Mouse (Mus musculus): ENCODE results near the gene Nemp1. TPM values are rescaled to one million over a fixed set of nuclear protein-coding genes. Genes with fewer than 3 reads are reported as not detected.

Nemp1 gene
- polyA plus RNA-seq, 1 experiment from 2014 or later = 3.0 TPM

DNA sequence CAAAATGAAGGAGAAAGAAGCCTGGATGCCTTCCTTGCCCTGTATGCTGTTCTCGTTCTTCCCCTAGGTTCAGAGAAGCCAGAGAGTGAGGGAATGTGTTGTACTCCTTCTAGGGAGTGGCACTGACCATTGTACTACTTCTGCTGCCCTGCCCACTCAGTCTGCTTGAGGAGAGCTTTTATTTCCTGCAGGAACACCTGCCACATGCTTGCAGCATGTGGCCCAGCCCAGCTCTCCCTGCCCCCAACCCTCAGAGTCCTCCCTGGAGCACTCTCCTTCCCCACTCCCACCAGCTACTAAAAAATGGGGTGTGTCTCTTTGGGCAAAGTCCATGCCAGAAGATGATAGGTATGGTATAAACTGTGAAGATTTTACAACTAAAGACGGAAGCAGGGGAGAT, 37.6 kb downstream of the Nemp1 start:
- H3K27me3 ChIP-seq (ENCODE audit: control insufficient read depth, insufficient read depth, low read length) = no peaks in the 10 kb centered on the region
- H3K4me1 ChIP-seq (ENCODE audit: control insufficient read depth, insufficient read depth, low read length) = no peaks in the 10 kb centered on the region
- 79% methylated on average over 2 of the region's 2 CpGs for WGBS
- H3K4me3 ChIP-seq (ENCODE audit: low read depth, low read length) = no peak overlapping the region
- no peaks in the 10 kb centered on the region for H3K9me3 ChIP-seq (ENCODE audit: control insufficient read depth, low read length)
- H3K27ac ChIP-seq (ENCODE audit: low read depth, low read length) = no peak overlapping the region
- no peak for ATAC-seq (ENCODE audit: low read depth)
- H3K36me3 ChIP-seq (ENCODE audit: control insufficient read depth, insufficient read depth, low read length) = no peaks in the 10 kb centered on the region
- H3K9ac ChIP-seq (replicated peaks; ENCODE audit: low read depth, low read length) = no peak overlapping the region
- H3K4me2 ChIP-seq (ENCODE audit: low read depth, low read length) = no peak overlapping the region

DNA sequence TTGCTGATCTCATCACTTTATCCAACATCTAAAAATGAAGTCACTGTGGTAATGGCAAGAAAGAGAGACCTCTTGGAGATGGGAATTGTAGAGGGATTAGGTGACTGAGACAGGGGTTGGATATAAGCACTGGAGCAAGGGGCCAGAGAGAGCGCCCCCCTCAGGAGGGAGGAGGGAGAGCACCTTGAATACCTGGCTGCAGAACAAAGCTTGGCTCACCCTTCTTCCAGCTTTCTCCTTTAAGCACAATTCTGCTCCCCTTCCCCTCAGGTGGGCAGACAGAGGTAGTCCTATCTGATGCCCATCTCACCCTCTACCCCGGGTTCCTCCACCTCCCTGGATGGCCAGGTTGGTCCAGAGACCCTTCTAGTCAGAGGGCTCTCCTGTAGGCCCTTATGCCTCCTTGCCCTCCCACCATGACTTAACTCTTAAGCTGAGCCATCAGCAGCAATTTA, 38.1 kb downstream of the Nemp1 start, which contains the start of gene Myo1a:
TSS of gene Myo1a (plus strand) at position 405 of the 455 bp plus-strand sequence.
- no peak within 1 kb of the TSS for H3K9ac ChIP-seq (replicated peaks; ENCODE audit: low read depth, low read length)
- WGBS = 89% methylated on average over 2 of the region's 2 CpGs

DNA sequence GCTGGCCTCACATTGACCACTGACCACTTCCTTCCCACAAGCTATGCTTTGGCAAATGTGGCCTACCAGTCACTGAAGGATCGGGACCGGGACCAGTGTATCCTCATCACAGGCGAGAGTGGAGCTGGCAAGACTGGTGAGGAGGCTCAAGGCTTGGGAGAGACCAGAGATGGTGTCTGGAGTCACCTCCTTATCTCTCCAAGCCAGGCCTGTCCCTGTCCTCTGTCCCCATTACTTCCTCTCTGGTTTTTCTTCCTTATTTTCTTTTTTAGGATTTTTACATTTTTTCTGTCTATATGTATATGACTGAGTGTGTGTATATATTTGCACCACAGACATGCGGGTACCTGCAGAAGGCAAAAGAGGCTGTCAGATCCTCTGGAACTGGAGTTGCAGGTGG, 39.1 kb downstream of the Nemp1 start:
- no peak overlapping the region for H3K4me3 ChIP-seq (ENCODE audit: low read depth, low read length)
- no peaks in the 10 kb centered on the region for H3K9me3 ChIP-seq (ENCODE audit: control insufficient read depth, low read length)
- no peak overlapping the region for H3K27ac ChIP-seq (ENCODE audit: low read depth, low read length)
- WGBS = 91% methylated on average over 4 of the region's 4 CpGs
- no peaks in the 10 kb centered on the region for H3K36me3 ChIP-seq (ENCODE audit: control insufficient read depth, insufficient read depth, low read length)
- ATAC-seq (ENCODE audit: low read depth) = no peak
- no peak overlapping the region for H3K4me2 ChIP-seq (ENCODE audit: low read depth, low read length)
- no peaks in the 10 kb centered on the region for H3K4me1 ChIP-seq (ENCODE audit: control insufficient read depth, insufficient read depth, low read length)
- no peak overlapping the region for H3K9ac ChIP-seq (replicated peaks; ENCODE audit: low read depth, low read length)
- H3K27me3 ChIP-seq (ENCODE audit: control insufficient read depth, insufficient read depth, low read length) = no peaks in the 10 kb centered on the region

More for the DNA sequence above, 38.1 kb downstream of the Nemp1 start, which contains the start of gene Myo1a:
- Histone ChIP-seq H3K27me3 (ENCODE audit: control insufficient read depth, insufficient read depth, low read length) (no peaks in the 10 kb centered on the region), H3K4me1 (ENCODE audit: control insufficient read depth, insufficient read depth, low read length) (no peaks in the 10 kb centered on the region), H3K4me3 (ENCODE audit: low read depth, low read length) (no peak within 1 kb of the TSS), H3K27ac (ENCODE audit: low read depth, low read length) (no peak within 1 kb of the TSS), H3K36me3 (ENCODE audit: control insufficient read depth, insufficient read depth, low read length) (no peaks in the 10 kb centered on the region), H3K9me3 (ENCODE audit: control insufficient read depth, low read length) (no peaks in the 10 kb centered on the region), H3K4me2 (ENCODE audit: low read depth, low read length) (no peak within 1 kb of the TSS)
- no peak for ATAC-seq (ENCODE audit: low read depth)

DNA sequence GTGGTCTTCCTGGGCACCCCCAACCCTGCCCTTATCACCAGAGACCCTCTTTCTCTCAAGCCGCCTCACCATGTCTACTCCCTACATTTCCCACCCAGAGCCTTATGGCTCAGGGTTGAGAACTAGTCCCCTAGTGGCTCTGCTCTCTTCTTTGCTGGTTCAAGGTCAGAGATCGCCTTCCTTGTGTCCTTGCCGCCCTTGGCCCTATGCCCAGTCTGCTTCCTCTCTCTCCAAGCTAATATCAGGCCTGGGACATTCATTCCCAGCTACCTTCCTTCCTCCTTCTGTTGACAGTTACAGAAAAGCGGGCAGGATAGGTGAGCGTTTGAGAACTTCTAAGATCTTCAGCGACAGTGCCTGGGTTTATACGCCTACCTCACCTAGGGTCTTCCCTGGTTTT, 41.0 kb downstream of the Nemp1 start:
- H3K9ac ChIP-seq (replicated peaks; ENCODE audit: low read depth, low read length) = no peak overlapping the region
- no peak overlapping the region for H3K4me2 ChIP-seq (ENCODE audit: low read depth, low read length)
- no peaks in the 10 kb centered on the region for H3K4me1 ChIP-seq (ENCODE audit: control insufficient read depth, insufficient read depth, low read length)
- no peak overlapping the region for H3K27ac ChIP-seq (ENCODE audit: low read depth, low read length)
- H3K27me3 ChIP-seq (ENCODE audit: control insufficient read depth, insufficient read depth, low read length) = no peaks in the 10 kb centered on the region
- H3K36me3 ChIP-seq (ENCODE audit: control insufficient read depth, insufficient read depth, low read length) = no peaks in the 10 kb centered on the region
- 85% methylated on average over 7 of the region's 7 CpGs for WGBS
- H3K4me3 ChIP-seq (ENCODE audit: low read depth, low read length) = no peak overlapping the region
- no peak for ATAC-seq (ENCODE audit: low read depth)
- no peaks in the 10 kb centered on the region for H3K9me3 ChIP-seq (ENCODE audit: control insufficient read depth, low read length)

DNA sequence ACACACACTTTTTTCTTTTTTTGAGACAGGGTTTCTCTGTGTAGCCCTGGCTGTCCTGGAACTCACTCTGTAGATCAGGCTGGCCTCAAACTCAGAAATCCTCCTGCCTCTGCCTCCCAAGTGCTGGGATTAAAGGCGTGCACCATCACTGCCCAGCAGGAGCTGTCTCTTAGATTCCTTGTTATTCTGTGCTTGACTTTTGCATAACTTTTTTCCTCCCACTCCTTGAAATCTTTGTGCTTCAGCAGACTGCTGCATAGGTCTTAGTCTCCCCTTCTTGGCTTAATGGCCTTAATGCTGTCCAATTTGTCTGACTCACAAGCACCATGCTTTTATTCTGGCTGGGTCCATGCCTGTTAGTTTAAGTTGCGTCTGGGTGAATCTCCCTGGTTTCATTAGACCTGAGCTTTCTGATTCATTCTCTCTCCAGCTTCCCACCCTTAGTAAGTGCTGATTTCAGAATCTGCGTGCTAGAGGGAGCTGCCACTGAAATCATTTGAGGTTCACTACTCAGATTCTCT, 42.2 kb downstream of the Nemp1 start:
- H3K4me2 ChIP-seq (ENCODE audit: low read depth, low read length) = no peak overlapping the region
- H3K36me3 ChIP-seq (ENCODE audit: control insufficient read depth, insufficient read depth, low read length) = no peaks in the 10 kb centered on the region
- H3K4me3 ChIP-seq (ENCODE audit: low read depth, low read length) = no peak overlapping the region
- no peaks in the 10 kb centered on the region for H3K9me3 ChIP-seq (ENCODE audit: control insufficient read depth, low read length)
- no peaks in the 10 kb centered on the region for H3K4me1 ChIP-seq (ENCODE audit: control insufficient read depth, insufficient read depth, low read length)
- H3K27ac ChIP-seq (ENCODE audit: low read depth, low read length) = no peak overlapping the region
- no peak overlapping the region for H3K9ac ChIP-seq (replicated peaks; ENCODE audit: low read depth, low read length)
- H3K27me3 ChIP-seq (ENCODE audit: control insufficient read depth, insufficient read depth, low read length) = no peaks in the 10 kb centered on the region
- WGBS = 89% methylated on average over 3 of the region's 3 CpGs
- ATAC-seq (ENCODE audit: low read depth) = no peak

DNA sequence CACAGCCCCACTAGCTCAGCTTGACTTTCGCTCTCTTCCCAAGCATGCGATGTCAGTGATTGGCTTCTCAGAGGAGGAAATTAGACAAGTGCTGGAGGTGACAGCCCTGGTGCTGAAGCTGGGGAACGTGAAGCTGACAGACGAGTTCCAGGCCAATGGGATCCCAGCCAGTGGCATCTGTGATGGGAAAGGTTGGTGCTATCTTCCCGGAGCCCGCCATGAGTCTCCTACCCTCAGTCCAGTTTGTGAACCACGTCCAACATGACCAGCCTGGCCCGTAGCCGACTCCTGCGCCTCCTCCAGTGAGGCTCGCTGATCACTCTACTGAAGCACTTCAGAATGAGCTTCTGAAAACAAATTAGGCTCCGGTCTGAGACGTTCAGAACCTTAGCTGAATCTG, 43.6 kb downstream of the Nemp1 start:
- ATAC-seq (ENCODE audit: low read depth) = no peak
- Histone ChIP-seq H3K4me3 (ENCODE audit: low read depth, low read length) (no peak overlapping the region), H3K27ac (ENCODE audit: low read depth, low read length) (no peak overlapping the region), H3K9ac (replicated peaks; ENCODE audit: low read depth, low read length) (no peak overlapping the region), H3K36me3 (ENCODE audit: control insufficient read depth, insufficient read depth, low read length) (no peaks in the 10 kb centered on the region), H3K4me2 (ENCODE audit: low read depth, low read length) (no peak overlapping the region), H3K27me3 (ENCODE audit: control insufficient read depth, insufficient read depth, low read length) (no peaks in the 10 kb centered on the region), H3K4me1 (ENCODE audit: control insufficient read depth, insufficient read depth, low read length) (no peaks in the 10 kb centered on the region), H3K9me3 (ENCODE audit: control insufficient read depth, low read length) (no peaks in the 10 kb centered on the region)
- WGBS = 88% methylated on average over 13 of the region's 13 CpGs

DNA sequence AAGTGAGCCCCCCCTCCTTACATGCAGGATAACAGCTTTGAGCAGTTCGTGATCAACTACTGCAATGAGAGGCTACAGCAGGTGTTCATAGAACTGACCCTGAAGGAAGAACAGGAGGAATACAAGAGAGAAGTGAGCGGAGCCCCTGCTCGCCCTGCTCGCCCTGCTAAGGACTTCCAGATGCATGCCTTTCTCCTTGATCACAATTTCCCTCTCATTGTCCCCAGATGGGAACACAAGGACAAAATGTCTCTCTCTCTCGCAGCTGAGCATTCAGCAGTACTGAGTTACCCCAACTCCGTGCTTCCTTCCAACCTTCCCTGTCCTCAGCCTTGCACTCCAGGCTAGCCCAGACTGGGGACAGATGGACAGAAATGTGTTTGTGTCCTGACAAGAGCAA, 46.0 kb downstream of the Nemp1 start:
- Histone ChIP-seq H3K27me3 (ENCODE audit: control insufficient read depth, insufficient read depth, low read length) (no peaks in the 10 kb centered on the region), H3K27ac (ENCODE audit: low read depth, low read length) (no peak overlapping the region), H3K36me3 (ENCODE audit: control insufficient read depth, insufficient read depth, low read length) (no peaks in the 10 kb centered on the region), H3K4me3 (ENCODE audit: low read depth, low read length) (no peak overlapping the region), H3K9me3 (ENCODE audit: control insufficient read depth, low read length) (no peaks in the 10 kb centered on the region), H3K4me1 (ENCODE audit: control insufficient read depth, insufficient read depth, low read length) (no peaks in the 10 kb centered on the region), H3K4me2 (ENCODE audit: low read depth, low read length) (no peak overlapping the region), H3K9ac (replicated peaks; ENCODE audit: low read depth, low read length) (no peak overlapping the region)
- ATAC-seq (ENCODE audit: low read depth) = no peak
- WGBS = 82% methylated on average over 6 of the region's 6 CpGs

DNA sequence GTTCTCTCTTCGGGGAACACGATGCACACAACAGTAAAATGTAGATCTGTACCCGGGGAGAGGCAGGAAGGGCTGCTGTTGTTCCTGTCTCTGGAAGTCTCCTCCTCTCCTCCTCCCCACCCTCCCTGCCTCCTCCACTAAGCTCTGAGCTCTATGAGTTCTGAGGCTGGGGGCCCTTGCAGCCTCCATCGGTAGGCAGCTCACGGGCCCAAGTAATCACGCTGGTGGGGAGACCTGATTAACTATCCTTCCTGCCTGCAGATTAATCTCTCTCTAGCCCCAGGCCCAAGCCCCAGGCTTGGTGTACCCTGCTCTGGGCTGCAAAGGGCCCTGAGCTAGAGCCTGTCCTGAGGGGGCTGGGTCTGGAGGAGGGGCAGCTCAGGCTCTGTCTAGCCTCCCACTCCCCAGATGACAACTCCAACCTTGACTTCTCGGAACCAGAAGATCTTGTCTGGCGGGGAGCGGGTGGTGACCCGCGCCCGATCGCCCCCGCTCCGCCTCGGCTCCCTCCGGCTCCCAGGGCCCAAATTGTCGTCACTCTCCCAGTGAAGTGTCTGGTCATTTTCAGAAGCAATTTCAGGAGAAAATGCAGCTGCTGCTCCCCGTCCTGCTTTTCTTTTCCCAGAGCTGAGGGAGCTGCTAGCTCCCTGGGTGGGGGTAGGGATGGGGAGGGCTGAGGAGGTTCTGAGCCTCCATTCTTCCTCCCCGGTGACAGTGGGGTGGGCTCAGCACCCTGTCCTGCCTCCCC, 55.1 kb downstream of the Nemp1 start:
- no peak overlapping the region for H3K4me3 ChIP-seq (ENCODE audit: low read depth, low read length)
- H3K9ac ChIP-seq (replicated peaks; ENCODE audit: low read depth, low read length) = peak overlapping the region; percentile 32; the same call in 1 of the 2 replicates
- WGBS = 9% methylated on average over 20 of the region's 20 CpGs

DNA sequence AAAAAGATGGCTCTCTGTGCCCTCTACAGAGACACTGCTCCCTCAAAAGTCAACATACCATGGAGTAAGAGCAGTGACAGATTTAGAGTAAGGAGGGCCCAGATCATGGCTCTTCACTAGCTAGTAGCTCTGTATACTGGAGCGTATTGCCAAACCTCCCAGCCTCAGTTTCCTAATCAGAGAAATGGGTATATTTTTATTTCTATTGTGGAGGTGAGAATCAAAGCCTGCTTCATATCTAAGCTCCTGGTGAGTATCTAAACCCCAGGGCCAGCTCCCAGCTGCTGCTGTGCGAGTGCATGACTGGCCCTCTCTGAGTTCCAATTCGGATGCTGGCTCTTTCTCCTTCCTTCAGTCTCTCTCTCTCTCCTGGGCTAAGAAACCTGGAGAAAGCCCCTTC, 57.5 kb downstream of the Nemp1 start, which contains the start of gene Tac2:
TSS of gene Tac2 (plus strand) at position 301 of the 400 bp plus-strand sequence.
- no peak within 1 kb of the TSS for H3K9ac ChIP-seq (replicated peaks; ENCODE audit: low read depth, low read length)
- H3K27me3 ChIP-seq (ENCODE audit: control insufficient read depth, insufficient read depth, low read length) = no peaks in the 10 kb centered on the region
- H3K4me3 ChIP-seq (ENCODE audit: low read depth, low read length) = no peak within 1 kb of the TSS
- no peak within 1 kb of the TSS for H3K27ac ChIP-seq (ENCODE audit: low read depth, low read length)
- H3K9me3 ChIP-seq (ENCODE audit: control insufficient read depth, low read length) = no peaks in the 10 kb centered on the region
- 90% methylated on average over 3 of the region's 3 CpGs for WGBS
- ATAC-seq (ENCODE audit: low read depth) = no peak
- H3K36me3 ChIP-seq (ENCODE audit: control insufficient read depth, insufficient read depth, low read length) = no peaks in the 10 kb centered on the region
- peaks cover 11% of the 10 kb centered on the region; the same call in 1 of the 2 replicates for H3K4me1 ChIP-seq (ENCODE audit: control insufficient read depth, insufficient read depth, low read length)
- no peak within 1 kb of the TSS for H3K4me2 ChIP-seq (ENCODE audit: low read depth, low read length)

More for the DNA sequence above, 55.1 kb downstream of the Nemp1 start:
- H3K36me3 ChIP-seq (ENCODE audit: control insufficient read depth, insufficient read depth, low read length) = no peaks in the 10 kb centered on the region
- peaks cover 11% of the 10 kb centered on the region; the same call in 1 of the 2 replicates for H3K4me1 ChIP-seq (ENCODE audit: control insufficient read depth, insufficient read depth, low read length)
- H3K27me3 ChIP-seq (ENCODE audit: control insufficient read depth, insufficient read depth, low read length) = no peaks in the 10 kb centered on the region
- no peaks in the 10 kb centered on the region for H3K9me3 ChIP-seq (ENCODE audit: control insufficient read depth, low read length)
- peak overlapping the region; percentile 34 for H3K4me2 ChIP-seq (ENCODE audit: low read depth, low read length)
- no peak overlapping the region for H3K27ac ChIP-seq (ENCODE audit: low read depth, low read length)
- peak; percentile 51; the same call in 1 of the 2 replicates for ATAC-seq (ENCODE audit: low read depth)

Data from neural tube, embryonic 14.5 days (tissue).